Mouse (Mus musculus): Measurements from ENCODE around the gene B230307C23Rik.
A peak's percentile ranks its signal among the peaks of the same experiment; 100 is the strongest.
"Not testable (repeated sequence)": the region's sequence is repeated elsewhere in the genome, so short reads cannot be mapped to it uniquely, and the experiment has no call there.

Gene B230307C23Rik

DNA sequence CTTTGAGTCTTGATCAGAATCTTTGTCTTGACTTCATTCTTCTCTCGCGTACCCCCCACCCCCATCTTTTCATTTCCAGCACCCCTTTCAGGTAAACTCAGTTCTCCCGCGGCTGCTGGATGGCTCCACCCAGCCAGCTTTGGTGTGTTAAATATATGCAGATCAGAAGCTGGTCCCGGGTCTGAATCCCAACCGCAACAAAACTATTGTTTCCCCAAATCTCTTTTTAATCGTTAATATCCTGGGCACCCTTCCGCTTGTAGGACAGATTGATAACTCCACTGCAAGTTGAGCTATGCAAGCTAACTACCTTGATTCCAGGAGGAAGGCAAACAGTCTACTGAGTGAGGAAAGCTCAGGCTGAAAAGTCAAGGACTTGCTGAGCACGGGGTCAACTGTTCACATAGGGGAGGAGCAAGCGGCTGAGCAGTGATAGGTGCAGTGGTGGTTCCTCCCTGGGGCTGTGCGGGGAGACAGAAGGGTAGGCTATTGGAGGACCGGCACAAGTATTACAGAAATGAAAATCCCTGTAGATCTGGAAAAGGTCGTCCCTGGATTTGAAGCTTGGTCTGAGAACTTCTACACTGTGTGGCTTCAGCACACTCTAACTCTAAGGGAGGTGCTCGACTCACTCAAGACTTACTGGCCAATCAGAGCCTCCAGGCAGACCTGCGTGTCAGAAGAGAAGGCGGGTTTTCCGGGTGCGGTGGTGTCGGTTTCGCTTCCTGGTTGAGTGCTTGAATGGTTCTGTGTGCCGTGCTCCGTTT is at the start of gene B230307C23Rik:
B230307C23Rik (plus strand) TSS at position 700 of the 767 bp plus-strand sequence.
- peak; percentile 73 for DNase-seq (ENCODE audit: low read depth, low spot score)

DNA sequence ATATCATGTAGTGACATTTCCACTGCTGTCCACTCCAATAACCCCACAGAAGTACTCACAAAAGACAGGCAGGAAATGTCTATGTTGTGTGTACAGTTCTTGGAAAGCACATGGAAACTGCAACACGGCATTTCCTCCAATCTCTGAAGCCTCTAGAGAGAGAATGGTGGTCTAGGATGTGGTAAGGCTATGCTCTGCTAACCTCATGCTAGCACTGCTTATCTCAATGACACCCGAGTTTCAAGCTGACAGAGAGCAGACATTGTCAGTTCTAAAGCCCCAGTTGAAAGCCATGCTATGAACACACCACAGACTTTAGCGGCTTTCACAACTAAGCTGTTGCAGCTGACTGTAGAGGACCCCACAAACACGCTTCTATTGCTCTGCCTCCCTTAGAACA is 48.3 kb upstream of the B230307C23Rik start:
- DNase-seq (ENCODE audit: low read depth, low spot score) = no peak

DNA sequence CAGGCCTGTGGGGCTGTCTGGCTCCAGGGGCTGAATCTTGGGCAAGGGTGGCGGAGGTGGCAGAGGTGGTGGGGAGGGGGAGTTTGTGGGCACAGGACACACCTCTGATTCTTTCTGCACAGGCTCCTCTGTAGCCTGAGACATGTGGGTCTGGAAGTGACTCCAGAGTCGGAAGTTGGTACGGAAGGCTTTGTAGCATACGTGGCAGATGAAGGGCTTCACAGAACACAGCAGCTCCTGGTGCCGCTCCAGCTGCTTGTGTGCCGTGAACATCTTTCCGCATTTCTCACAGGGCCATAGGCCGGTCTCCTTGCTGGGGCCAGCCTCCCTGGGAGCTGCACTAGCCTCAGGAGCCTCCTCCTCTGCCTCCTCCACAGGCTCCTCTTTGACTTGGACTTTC is 47.1 kb upstream of the B230307C23Rik start:
- DNase-seq (ENCODE audit: low read depth, low spot score) = no peak

DNA sequence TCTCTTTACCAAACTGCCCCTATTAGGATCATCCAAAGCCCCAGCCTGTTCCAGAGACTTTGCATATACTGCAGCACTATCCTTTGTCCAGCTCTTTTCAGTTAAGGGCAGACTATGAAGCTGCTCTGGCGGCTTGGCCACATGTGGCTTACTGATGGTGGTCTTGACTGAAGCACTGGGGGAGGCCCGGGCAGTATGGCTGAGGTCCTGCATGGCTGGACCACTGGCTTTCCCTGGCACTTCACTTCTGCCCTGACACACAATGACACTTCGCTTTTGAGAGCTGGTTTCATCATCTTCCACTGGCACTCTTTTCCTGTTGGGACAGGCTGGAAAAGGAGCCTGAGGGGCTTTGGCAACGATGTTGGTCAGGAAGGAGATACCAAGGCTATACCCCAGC is 44.7 kb upstream of the B230307C23Rik start:
- DNase-seq (ENCODE audit: low read depth, low spot score) = no peak

DNA sequence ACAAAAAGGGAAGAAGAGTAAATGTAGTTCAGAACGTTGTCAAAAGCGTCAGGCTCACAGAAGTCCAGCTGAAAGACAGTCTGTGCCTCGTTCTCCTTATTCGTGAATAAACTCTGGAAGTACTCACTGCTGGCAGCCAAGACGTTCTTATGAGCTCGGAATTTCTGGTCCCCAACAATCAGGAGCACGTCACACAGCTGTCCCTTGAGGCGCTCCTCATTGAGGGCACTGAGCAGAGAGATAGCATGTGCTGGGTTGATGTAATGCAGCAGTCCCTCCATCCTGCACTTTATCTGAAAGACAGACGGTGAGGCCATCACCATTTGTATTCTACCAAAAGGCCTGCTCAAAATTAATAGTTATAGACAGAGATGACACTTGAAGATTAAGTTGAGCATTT is 44.3 kb upstream of the B230307C23Rik start:
- DNase-seq (ENCODE audit: low read depth, low spot score) = no peak

DNA sequence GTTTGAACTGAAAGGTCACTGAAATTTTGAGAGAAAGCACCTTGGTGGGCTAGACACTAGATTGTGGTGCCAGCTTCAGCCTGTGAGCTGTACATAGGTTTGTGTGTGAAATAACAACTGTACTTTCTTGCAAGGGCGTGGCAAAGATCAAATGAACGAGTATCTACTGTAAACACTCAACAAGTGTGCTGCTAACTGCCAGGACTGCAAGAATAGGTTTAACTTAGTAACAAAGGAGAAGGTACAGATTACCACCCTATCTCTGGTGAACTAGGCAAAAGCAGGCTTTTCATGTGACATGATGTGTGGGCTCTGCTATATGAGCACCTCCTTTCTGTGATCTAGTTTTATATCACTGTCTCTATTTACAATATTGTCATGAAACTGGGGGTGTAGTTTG is 43.8 kb upstream of the B230307C23Rik start:
- no peak for DNase-seq (ENCODE audit: low read depth, low spot score)

DNA sequence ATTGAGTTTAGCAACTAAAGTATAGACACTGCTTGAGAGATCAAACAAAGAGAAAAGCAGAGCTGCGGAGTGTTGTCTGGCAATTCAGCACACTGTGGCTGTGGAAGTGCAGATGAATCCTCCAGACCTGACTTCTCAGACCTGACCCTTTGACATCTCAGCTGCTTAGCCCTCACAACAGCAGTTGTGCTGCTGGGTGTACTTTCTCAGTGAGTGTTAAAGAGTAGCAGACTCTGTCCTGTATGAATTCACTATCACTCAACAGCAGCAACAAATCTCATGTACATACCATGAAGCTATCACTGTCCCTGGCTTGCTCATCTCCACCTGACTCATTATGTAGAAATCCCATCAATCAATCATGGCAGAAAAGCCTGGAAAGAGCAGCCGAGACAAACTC is 41.1 kb upstream of the B230307C23Rik start:
- DNase-seq (ENCODE audit: low read depth, low spot score) = no peak

DNA sequence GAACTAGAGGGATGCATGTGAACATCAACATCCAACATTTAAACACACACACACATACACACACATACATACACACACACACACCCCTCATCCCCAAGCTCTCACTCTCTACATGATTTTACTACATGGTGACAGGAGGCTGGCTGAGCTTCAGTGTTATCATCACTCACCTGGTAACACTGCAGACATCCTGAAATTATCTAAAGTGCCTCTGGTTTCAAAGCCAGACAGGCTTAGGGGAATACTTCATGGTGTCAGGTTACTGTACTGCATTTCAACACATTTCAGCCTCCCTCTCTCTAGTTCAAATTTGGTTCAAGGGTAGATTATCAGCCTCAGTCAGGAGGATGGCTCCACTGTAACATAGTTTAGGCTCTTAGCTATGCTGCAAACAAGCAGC is 39.5 kb upstream of the B230307C23Rik start:
- no peak for DNase-seq (ENCODE audit: low read depth, low spot score)

DNA sequence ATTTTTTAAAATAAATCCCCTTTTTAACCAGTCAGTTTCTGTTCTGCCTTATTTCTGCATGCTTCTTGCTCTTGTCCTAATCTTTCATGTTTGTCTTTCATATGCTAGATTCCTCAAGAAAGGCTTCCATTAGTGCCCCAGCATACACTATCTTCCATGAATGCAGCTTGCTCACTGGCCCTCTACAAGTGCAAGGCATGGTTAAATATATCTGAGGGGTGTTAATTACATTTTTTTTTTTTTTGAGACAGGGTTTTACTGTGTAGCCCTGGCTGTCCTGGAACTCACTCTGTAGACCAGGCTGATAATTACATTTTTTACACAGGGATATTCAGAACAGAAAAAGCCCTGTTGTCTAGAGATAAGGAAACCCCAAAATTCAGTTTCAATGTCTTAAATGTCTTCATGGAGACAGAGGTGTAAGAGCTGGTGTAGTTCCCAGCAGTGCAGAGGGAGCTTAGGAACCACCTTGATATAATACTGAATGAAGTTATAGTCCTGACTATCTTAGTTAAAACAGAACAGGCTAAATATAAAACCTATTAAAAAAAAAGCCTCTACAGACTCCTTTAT is 38.6 kb upstream of the B230307C23Rik start:
- DNase-seq (ENCODE audit: low read depth, low spot score) = no peak

DNA sequence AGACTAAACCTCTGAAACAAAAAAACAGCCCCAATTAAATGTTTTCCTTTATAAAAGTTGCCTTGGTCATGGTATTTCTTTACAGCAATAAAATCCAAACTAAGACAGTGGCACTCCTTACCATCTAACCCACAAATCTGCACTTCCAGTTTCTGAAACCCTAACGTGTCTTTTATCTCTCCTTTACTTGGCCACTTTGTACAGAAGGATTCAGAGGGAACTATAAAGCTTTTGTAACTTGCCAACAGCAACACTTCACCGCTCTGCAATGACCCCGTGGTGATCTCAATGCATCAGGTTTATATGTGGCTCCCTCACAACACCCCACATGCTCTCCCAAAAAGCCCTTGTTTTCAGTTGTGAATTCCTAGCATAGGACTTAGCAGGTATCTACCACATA is 36.8 kb upstream of the B230307C23Rik start:
- DNase-seq (ENCODE audit: low read depth, low spot score) = no peak

DNA sequence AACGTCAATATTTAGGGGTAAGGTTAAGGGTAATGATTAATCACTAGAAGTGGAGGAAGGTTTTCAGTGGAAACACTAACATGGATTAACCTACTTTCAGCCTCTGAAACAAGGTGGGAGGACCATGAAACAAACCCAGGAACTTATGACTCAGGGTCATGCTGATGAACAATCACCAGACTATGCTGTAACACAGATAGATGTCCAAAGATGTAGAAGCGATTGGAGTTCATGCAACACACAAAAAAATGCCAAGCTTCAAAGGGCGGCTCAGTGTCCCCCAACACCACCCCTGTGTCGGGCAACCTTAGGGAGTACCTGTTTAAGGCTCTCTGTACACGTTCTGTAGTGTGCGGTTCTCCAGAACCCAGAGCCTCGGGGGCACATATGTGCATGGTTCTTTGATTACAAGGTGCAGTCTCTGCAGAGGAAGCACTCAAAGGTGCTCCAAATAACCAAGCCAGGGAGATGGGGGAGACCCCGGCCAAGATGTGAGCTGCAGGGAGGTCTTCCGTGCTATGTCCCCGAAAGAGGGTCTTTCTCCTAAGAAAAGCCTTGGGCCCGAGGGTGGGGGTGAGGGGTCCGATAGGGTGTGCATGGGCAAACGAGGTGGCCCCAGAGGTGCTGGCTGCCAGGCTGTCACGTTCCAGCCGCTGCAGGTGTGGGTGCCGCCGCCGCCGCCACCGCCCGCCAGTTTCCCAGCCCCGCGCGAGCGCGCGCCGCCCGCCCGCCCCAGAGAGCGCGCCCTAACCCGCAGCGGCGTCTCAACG is 35.5 kb upstream of the B230307C23Rik start:
- no peak for DNase-seq (ENCODE audit: low read depth, low spot score)

DNA sequence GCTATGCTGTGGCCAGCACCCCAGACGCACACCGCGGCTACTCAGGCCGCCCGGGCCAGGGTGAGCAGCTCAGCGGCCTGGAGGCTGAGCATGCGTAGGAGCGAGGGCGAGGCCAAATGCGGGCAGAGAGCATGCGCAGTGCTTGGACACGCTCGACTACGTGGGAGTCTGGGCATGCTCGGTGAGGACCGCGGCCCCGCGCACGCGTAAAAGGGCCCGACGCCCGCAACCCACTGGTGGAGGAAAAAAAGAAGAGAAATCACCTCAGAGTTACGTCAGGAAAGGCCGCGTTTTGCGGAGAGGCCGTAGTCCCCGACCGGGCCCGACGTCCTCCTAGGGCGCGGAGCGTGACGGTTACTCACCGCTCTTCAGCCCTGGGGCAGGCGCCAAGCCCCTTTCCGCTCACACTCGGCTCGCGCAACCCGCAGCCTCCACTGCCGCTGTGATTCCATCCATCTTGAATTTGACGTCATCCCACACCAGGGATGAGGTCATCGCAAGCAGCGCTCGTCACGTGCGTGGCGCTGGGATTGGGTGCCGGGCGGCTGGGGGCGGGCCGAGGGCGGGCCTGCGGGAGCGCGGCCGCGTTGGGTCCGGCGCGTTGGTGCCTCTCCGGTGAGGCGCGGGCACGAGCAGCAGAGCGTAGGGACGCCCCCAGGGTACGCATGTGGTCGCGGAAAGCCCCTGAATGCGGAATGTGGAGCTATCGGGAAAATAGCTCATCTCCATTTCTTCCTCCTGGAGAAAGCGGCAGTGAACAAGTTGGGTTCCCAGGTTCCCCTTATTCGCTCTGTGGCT is 34.8 kb upstream of the B230307C23Rik start, which contains the start of the genes C2cd2 and Zbtb21:
C2cd2 (minus strand) TSS at position 448 of the 798 bp plus-strand sequence.
Zbtb21 (minus strand) TSS at position 472 of the 798 bp plus-strand sequence.
- DNase-seq (ENCODE audit: low read depth, low spot score) = peak; percentile 95

DNA sequence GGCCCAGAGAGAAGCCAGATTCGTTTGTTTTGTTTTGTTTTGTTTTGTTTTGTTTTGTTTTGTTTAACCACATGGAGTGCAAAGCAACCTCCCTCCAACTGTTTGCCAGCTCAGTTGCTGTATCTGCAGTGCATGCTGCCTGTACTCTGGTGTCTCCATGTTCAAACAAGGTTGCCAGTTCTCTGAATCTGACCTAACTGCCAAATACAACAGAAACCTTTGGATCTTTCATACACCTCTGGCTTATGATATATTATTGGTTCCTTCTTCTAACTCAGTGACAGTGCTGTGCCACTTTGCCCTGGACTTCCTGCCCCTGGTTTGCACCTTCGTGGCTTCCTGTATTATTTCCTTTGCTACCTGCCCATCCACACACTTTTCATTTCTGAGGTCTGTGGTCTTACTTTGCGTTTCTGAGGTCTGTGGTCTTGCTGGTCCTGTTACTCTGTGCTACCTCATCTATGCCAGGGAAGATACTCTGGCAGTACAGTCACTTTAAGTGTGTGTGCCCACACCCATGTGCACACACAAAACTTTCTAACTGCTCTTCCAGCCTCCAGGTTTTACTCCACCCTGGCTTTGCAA is 33.1 kb upstream of the B230307C23Rik start:
- DNase-seq (ENCODE audit: low read depth, low spot score) = no peak

DNA sequence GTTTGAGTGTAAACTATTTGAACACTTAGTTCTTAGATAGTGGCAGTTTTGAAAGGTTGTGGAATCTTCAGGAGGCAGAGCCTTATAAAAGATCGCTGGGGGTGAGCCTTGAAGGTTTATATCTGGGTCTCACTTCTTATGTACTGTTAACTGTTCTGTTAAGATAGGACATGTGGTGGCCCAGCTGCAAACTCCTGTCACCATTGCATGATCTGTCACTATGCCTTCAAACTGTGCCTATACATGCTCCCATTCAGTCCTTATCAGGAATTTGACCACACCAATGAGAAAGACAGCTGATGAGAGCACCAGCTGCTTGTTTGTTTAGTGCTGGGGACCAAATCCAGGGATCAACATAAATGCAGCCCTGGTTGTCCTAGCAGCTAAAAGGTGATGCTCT is 19.8 kb upstream of the B230307C23Rik start:
- DNase-seq (ENCODE audit: low read depth, low spot score) = no peak

DNA sequence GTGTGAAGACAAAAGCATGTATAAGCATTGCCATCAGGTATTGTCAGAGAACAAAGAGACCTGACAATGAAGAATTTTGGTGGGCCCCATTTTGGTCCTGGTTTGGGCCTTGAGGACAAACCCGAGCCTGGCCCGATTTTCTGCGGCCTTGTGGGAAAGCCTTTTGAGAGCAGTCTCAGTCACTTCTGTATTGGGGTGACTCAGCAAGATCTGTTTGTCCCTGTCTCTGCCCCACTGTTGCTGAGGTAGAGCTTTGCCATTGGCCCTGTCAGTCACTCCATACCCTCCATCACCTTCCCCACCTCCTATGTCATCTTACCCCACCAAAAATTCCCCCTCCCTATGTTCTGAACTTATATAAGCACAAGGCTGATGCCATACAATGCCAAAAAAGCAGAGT is 19.4 kb upstream of the B230307C23Rik start:
- no peak for DNase-seq (ENCODE audit: low read depth, low spot score)

DNA sequence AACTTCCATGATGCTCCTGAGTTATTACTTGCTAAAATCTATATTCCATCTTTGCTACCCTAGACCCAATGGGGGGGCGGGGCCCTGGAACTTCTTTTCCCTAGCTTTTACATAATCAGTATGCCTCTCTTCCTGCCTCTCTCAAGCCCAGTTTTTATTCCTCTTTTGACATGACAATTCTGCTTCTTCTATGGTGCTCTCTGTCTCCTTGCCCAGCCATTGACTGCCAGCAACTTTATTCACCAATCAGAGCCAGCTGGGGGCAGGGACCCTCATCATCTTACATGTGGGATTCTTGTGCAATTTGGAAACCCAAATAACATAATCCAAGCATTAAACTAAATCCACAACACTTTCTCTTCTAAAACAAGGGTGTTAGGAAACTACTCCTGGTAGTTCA is 15.8 kb upstream of the B230307C23Rik start:
- no peak for DNase-seq (ENCODE audit: low read depth, low spot score)

DNA sequence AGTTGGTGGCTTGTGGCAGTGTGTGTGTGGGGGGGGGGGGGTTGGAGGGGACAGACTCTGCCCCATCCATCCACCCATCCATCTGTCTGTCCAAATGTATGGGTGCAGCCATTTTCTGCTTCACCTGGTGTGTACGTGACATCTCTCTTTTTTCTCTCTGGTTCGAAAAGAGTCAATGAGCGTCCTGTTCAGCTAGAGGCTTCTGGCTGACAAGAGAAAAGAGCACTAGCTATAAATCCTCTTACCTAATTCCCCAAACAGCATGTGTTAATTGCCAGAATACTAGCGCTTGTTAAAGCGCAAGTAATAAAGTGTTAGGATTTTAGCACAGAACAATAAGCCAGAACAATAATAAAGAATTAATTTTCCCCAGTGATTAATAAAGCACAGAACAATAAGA is 12.5 kb upstream of the B230307C23Rik start:
- DNase-seq (ENCODE audit: low read depth, low spot score) = no peak

DNA sequence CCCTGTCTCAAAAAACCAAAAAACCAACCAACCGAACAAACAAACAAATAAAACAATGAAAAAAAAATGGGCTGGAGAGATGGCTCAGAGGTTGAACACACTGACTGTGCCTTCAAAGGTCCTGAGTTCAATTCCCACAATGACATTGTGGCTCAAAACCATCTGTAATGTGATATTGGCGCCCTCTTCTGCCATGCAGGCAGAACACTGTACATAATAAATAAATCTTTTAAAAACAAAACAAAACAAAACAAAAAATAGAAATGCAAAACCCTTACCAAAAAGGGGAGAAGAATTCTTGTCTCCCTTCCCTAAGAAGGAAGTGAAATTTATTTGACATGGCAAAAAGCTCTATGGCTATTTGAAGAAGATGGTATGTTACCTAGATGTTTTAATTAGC is 5.6 kb upstream of the B230307C23Rik start:
- DNase-seq (ENCODE audit: low read depth, low spot score) = no peak

DNA sequence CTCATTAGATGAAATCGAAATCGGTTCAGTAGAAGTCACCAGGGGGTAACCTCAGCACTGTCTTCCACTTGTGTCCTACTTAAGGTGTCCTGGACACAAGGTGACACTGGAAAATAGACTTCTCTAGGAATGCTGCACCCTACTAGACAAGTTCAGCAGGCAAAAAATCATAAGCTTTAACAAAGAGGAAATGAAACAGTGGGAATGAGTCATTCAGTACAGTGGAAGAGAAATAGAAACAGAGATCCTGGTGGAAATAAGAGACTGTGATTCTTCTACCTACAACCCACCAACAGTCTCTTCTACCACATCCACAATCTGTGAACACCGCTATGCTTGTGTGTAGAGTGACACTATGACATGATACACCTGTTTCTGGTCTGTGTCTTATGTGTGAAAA is 4.6 kb upstream of the B230307C23Rik start:
- DNase-seq (ENCODE audit: low read depth, low spot score) = not testable (repeated sequence)

DNA sequence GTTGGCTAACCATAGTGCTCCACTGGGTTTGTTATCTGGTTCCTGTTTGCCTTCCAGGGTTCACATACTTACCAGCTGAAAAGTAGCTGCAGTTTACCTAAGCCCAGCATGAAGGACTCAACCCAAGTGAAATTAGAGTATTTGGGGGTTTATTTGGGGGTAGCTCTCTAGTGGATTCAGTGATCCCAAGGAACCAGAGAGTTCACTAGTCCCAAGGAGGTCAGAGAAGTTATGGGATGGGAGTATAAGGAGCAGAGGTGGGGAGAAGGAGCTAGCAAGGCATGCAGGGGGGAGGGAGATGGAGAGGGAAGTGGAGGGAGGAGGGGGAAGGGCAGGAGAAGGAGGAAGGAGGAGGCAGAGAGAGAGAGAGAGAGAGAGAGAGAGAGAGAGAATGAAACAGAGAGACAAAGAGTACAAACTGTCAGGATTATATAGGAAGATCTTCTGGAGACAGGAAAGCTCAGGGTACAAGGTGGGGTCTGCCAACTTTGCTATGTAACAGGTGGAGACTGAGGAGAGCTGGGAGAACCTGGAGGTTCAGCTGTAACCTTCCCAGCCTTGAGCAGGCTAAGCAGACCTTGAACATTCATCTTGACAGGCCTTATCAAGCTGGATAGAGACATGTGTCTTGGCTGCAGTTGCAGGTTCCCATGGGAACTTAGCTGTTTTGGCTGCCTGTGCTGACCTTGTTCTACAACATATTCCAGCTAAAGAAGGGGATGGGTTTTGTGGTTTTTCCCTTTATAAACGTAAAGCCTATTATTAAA is 1.1 kb upstream of the B230307C23Rik start:
- DNase-seq (ENCODE audit: low read depth, low spot score) = no peak

DNA sequence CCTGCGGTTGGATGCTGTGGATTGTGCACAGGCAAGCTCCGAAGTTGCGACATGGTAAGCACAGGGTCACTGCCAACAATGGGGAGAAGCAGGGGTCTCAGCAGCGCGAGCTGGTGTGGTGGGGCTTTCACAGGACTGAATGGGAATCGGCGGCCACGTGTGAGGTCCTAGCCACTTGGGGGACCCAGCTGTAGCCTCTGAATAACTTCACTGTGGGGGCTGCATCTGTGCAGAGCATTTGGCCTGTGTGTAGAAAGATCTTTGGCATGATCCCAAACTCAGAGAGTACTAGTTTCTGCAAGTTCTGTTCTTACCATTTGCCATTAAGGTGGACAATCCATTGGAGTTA is 242 bp downstream of the B230307C23Rik start:
- DNase-seq (ENCODE audit: low read depth, low spot score) = not testable (repeated sequence)

Data from brain, embryonic 18.5 days (tissue).